12 mouse cellular contexts compared by ENCODE assay signal in genomic region chr9:119021731-119022130, GRCm38 (mm10).
"Had no signal": no experiment of that assay in that cellular context is flagged by ENCODE, and none has a peak within 500 bp of the region (broad histone marks: within the 10 kb centered on the region; RNA-seq: fewer than 3 reads in every experiment).

No protein-coding gene starts in this region.

- H3K4me1 ChIP-seq: neural tube, embryonic 12.5 days had no signal

- H3K4me2 ChIP-seq: limb, embryonic 13.5 days; neural tube, embryonic 12.5 days had no signal

- DNase-seq: left cerebral cortex, postnatal 4 days; midbrain, embryonic 14.5 days; right cerebral cortex, postnatal 4 days; spleen, adult 18-20 months; thymus, adult 18-20 months; thymus, postnatal 14 days had no signal

- H3K9me3 ChIP-seq: limb, embryonic 13.5 days; midbrain, embryonic 10.5 days; neural tube, embryonic 12.5 days had no signal

- H3K4me3 ChIP-seq: layer of hippocampus, adult 2 months; limb, embryonic 13.5 days; midbrain, embryonic 10.5 days; myocyte; neural tube, embryonic 12.5 days had no signal

- H3K9ac ChIP-seq: limb, embryonic 13.5 days; liver, embryonic 14.5 days; neural tube, embryonic 12.5 days had no signal

- H3K36me3 ChIP-seq: neural tube, embryonic 12.5 days had no signal

- H3K27me3 ChIP-seq: limb, embryonic 13.5 days; neural tube, embryonic 12.5 days had no signal

- H3K27ac ChIP-seq: layer of hippocampus, adult 2 months; limb, embryonic 13.5 days; liver, embryonic 14.5 days; midbrain, embryonic 10.5 days; neural tube, embryonic 12.5 days had no signal
